Mouse (Mus musculus) olfactory bulb, adult 2 months (tissue): ENCODE data around the gene Tmem81.

Experiments
- CTCF ChIP-seq: fragments of 200-500 bp; IDR thresholded peaks from 2 replicates; pipeline ENCODE4 v1.5.1; 2012; ENCODE audit warnings: low read depth, mild to moderate bottlenecking, low read length, moderate library complexity; ENCODE audit not compliant: insufficient read depth
- POLR2A ChIP-seq: fragments of 200-500 bp; IDR thresholded peaks from 2 replicates; pipeline ENCODE4 v1.6.1; 2012; ENCODE audit warnings: mild to moderate bottlenecking, low read depth, low read length, moderate library complexity; ENCODE audit not compliant: insufficient read depth

- no peak for TF ChIP-seq POLR2A
- TF ChIP-seq CTCF: no peak
Measured at GRCm38 (mm10) chr1:132537736-132538135, 31.7 kb downstream of the Tmem81 start.
